30 mouse cellular contexts compared by ENCODE assay signal in genomic region chr6:142862265-142862664, GRCm38 (mm10). TPM values are rescaled to one million over a fixed set of nuclear protein-coding genes. Genes with fewer than 3 reads are reported as not detected.
A peak's percentile ranks its signal among the peaks of the same experiment; 100 is the strongest.
DNase-seq lines count a peak whose midpoint lies in the region; ATAC-seq lines count a peak whose summit lies in the region.
"Had no signal": no experiment of that assay in that cellular context is flagged by ENCODE, and none has a peak within 500 bp of the region (broad histone marks: within the 10 kb centered on the region; RNA-seq: fewer than 3 reads in every experiment).

No protein-coding gene starts in this region.

- DNase-seq in frontal cortex, postnatal 36 days (ENCODE audit: low spot score in 2 of 2): no peak
- DNase-seq in 416B (ENCODE audit: low read depth): peak; percentile 89
- peak; percentile 50 for DNase-seq in MEL-GATA-1-ER (ENCODE audit: extremely low read depth, low read depth)
- no peak for DNase-seq in adrenal gland, postnatal 25 days
- DNase-seq in cerebellum, postnatal 4 days (ENCODE audit: low spot score in 2 of 2): no peak
- DNase-seq in spleen, postnatal 4 days (ENCODE audit: low spot score in 2 of 2): no peak
- DNase-seq: adrenal gland, postnatal 36 days; cerebellum, adult 11-12 months; cerebellum, postnatal 10 days; embryo, embryonic 11 days; gastrocnemius, adult 2 months; heart, postnatal 14 days; kidney, adult 18-20 months; lung, adult 18-20 months; lung, postnatal 10 days; midbrain, embryonic 14.5 days; right cerebral cortex, adult 18-20 months; right cerebral cortex, postnatal 4 days; thymus, adult 2 months had no signal

- ATAC-seq in frontal cortex, adult (ENCODE audit: low TSS enrichment): peak; percentile 48; the same call in 1 of the 2 replicates
- ATAC-seq in inflammation-experienced regulatory T-cells, adult 6 months: peak; percentile 80
- ATAC-seq: liver, embryonic 12.5 days had no signal

RNA-seq across cellular contexts. Expression of gene Sult6b2, which starts 58.0 kb away (rescaled TPM):
- polyA plus RNA-seq in inflammation-experienced regulatory T-cells, adult 6 months (2017; shearing (Covaris generic)): not detected
- total RNA-seq in adrenal gland, postnatal 25 days (2021): not detected in 2 replicates
- total RNA-seq: adrenal gland, postnatal 36 days; gastrocnemius, adult 2 months; gastrocnemius, postnatal 4 days; heart, postnatal 14 days had no signal
- polyA plus RNA-seq: embryonic facial prominence, embryonic 13.5 days; erythroblast, embryonic 14.5 days; hindbrain, embryonic 11.5 days; kidney, postnatal 0 days; limb, embryonic 13.5 days; liver, embryonic 12.5 days; midbrain, embryonic 14.5 days; myocyte; urinary bladder, adult 2 months had no signal

Comparison
In these comparisons a context has a peak if more than half of its experiments do, and no peak if none do; other contexts are left out.
1. DNase-seq: peak in 416B (single experiment) and MEL-GATA-1-ER (single experiment); none in frontal cortex, postnatal 36 days (0 of 2), adrenal gland, postnatal 25 days (single experiment), cerebellum, postnatal 4 days (0 of 2) and spleen, postnatal 4 days (0 of 2).